Mouse (Mus musculus) C2C12 (cell line): ENCODE data around the gene Icmt.

Experiments
- CTCF ChIP-seq: IDR thresholded peaks from one replicate; pipeline ENCODE4 v1.5.1; 2011; ENCODE audit not compliant: control insufficient read depth, insufficient read depth, insufficient read length
- MAX ChIP-seq: IDR thresholded peaks from one replicate; pipeline ENCODE4 v1.6.1; 2011; ENCODE audit warnings: mild to moderate bottlenecking, control low read depth
- MYOD1 ChIP-seq: IDR thresholded peaks from one replicate; pipeline ENCODE4 v1.6.1; 2011; ENCODE audit warnings: low read depth; ENCODE audit not compliant: control insufficient read depth, insufficient read length
- MYOG ChIP-seq: IDR thresholded peaks from one replicate; pipeline ENCODE4 v1.6.1; 2011; ENCODE audit not compliant: control insufficient read depth, insufficient read length; ENCODE audit errors: extremely low read depth
- USF1 ChIP-seq: IDR thresholded peaks from one replicate; pipeline ENCODE4 v1.6.1; 2011; ENCODE audit warnings: low read depth, mild to moderate bottlenecking, control low read depth, moderate library complexity

- TF ChIP-seq MAX (no peak), CTCF (no peak), USF1 (no peak), MYOD1 (no peak), MYOG (no peak)
Observed at GRCm38 (mm10) chr4:152287317-152288120, 9.5 kb upstream of the Icmt start.
